Mouse (Mus musculus) forebrain, embryonic 11.5 days (tissue): Measurements from ENCODE around the gene Atl3. TPM values are rescaled to one million over a fixed set of nuclear protein-coding genes. Genes with fewer than 3 reads are reported as not detected.
A peak's percentile ranks its signal among the peaks of the same experiment; 100 is the strongest.
"Not testable (repeated sequence)": the region's sequence is repeated elsewhere in the genome, so short reads cannot be mapped to it uniquely, and the experiment has no call there.

Source experiments
- ATAC-seq: fragments of 200-750 bp; cut with Nextera tagmentation; replicated peaks from 2 replicates; pipeline ENCODE4 v1.8.0; 2017; ENCODE audit warnings: moderate TSS enrichment; ENCODE audit not compliant: low FRiP score
- DNase-seq: peaks from one replicate; pipeline ENCODE4 v3.0.0-alpha.2; 2017; ENCODE audit warnings: low spot score
- H3K27ac ChIP-seq: fragments of 300-500 bp; sonication (generic); 2 replicates; pipeline ENCODE4 v1.5.1; 2014; ENCODE audit warnings: low read depth, low read length
- H3K27me3 ChIP-seq: fragments of 300-500 bp; sonication (generic); 2 replicates; pipeline ENCODE4 v1.6.1; 2014; ENCODE audit warnings: mild to moderate bottlenecking, low read length, mixed read lengths; ENCODE audit not compliant: control insufficient read depth, insufficient read depth
- H3K36me3 ChIP-seq: fragments of 300-500 bp; sonication (generic); 2 replicates; pipeline ENCODE4 v1.6.1; 2014; ENCODE audit warnings: mild to moderate bottlenecking, low read length, moderate library complexity, mixed read lengths; ENCODE audit not compliant: control insufficient read depth, insufficient read depth
- H3K4me1 ChIP-seq: fragments of 300-500 bp; sonication (generic); replicated peaks from 2 replicates; pipeline ENCODE4 v1.6.1; 2014; ENCODE audit warnings: low read length, mixed read lengths; ENCODE audit not compliant: control insufficient read depth, insufficient read depth
- H3K4me2 ChIP-seq: fragments of 300-500 bp; sonication (generic); 2 replicates; pipeline ENCODE4 v1.6.1; 2014; ENCODE audit warnings: low read depth, mild to moderate bottlenecking, low read length, moderate library complexity, mixed read lengths; ENCODE audit not compliant: severe bottlenecking
- H3K4me3 ChIP-seq: fragments of 300-500 bp; sonication (generic); 2 replicates; pipeline ENCODE4 v1.5.1; 2014; ENCODE audit warnings: low read depth, low read length
- H3K9ac ChIP-seq: fragments of 300-500 bp; sonication (generic); 2 replicates; pipeline ENCODE4 v1.6.1; 2014; ENCODE audit warnings: low read length
- H3K9me3 ChIP-seq: fragments of 300-500 bp; sonication (generic); 2 replicates; pipeline ENCODE4 v1.6.1; 2016; ENCODE audit warnings: low read length, mixed read lengths; ENCODE audit not compliant: control insufficient read depth
- WGBS: fragments of 180-500 bp; shearing (Covaris S2); extraction: QIAGEN DNeasy Blood & Tissue Kit; methylation state at CpG from one replicate; pipeline ENCODE4 v1.1.7; 2014; 5-methylcytosine and 5-hydroxymethylcytosine counted together
- polyA plus RNA-seq: library from polyadenylated mRNA; unstranded; fragments of >200 nt; fragmentation: Nextera tagmentation; extraction: Ambion mirVana; gene quantifications from 2 replicates; pipeline ENCODE4 v1.2.1, GENCODE M21; 2014

The Atl3 gene
- polyA plus RNA-seq, 1 experiment from 2014 or later, result 10.3 TPM

DNA sequence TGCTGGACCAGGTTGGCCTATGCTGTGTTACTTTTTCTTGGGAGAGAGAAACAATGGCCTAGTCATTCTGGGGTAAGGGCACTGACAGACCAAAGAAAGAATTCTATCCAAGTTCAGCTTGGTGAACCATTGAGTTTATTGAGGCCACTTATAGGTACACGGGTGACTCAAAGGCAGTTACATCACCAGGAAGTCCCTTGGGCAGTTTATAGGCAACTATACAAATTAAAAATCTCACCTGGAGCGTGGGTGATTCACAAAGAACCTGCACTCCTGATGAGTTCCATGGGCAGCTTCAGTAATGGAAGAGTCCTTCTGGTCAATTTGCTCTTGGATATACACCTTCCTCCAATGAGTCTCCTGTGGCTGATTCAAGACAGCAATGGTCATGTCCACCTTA is 1.2 kb upstream of the Atl3 start:
- Histone ChIP-seq H3K9me3 (no peaks in the 10 kb centered on the region), H3K9ac (no peak overlapping the region), H3K4me1 (no peaks in the 10 kb centered on the region), H3K27ac (no peak overlapping the region), H3K36me3 (no peaks in the 10 kb centered on the region), H3K4me3 (no peak overlapping the region), H3K27me3 (no peaks in the 10 kb centered on the region), H3K4me2 (no peak overlapping the region)
- DNase-seq, result no peak
- no peak for ATAC-seq
- WGBS, result 96% methylated on average over 2 of the region's 2 CpGs

DNA sequence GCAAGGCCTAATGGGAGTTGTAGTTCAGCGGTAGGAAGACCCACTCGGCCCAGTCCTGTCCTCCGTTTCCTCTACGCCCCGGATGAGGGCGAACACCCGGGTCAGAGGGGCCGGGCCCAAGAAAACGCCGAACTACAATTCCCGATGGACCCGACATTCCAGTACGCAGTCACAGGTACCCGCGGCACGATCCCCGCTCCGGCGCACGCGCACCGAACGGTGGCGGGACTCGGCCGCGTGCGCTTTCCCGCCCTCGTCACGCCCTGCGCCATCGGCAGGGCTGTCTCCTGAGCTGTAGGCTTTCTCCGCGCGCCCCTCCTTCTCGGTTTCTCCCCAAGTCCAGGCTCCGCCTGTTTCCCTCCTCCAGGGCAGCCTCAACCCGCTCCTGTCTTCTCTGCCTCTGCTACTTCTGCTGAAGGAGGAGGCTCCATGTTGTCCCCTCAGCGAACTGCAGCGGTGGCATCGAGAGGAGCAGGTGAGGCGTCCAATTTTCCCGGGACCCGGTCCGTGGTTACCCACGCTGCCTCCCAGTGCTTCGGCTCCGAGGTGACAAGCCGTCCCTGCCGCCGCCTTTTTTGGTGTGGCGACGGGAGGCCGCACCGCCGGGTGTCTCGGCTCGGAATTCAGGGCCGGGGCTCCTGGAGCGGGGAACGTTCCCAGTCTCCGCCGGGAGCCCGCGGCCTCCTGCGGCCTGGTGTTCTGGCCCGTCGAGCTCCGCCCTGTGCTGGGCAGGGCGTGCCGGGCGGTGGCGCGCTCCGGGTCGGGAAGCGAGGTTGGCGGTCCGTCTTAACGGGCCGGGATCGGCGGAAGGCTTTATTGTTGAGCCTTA is 561 bp downstream of the Atl3 start:
- ATAC-seq (peak; percentile 98), DNase-seq (peak; percentile 95)
- Histone ChIP-seq H3K4me1 (no peaks in the 10 kb centered on the region), H3K27me3 (no peaks in the 10 kb centered on the region), H3K4me2 (peak overlapping the region; percentile 84), H3K9ac (peak overlapping the region; percentile 77), H3K4me3 (peak overlapping the region; percentile 57), H3K27ac (peak overlapping the region; percentile 78), H3K36me3 (no peaks in the 10 kb centered on the region), H3K9me3 (no peaks in the 10 kb centered on the region)
- WGBS, result under 1% methylated on average over 79 of the region's 84 CpGs

DNA sequence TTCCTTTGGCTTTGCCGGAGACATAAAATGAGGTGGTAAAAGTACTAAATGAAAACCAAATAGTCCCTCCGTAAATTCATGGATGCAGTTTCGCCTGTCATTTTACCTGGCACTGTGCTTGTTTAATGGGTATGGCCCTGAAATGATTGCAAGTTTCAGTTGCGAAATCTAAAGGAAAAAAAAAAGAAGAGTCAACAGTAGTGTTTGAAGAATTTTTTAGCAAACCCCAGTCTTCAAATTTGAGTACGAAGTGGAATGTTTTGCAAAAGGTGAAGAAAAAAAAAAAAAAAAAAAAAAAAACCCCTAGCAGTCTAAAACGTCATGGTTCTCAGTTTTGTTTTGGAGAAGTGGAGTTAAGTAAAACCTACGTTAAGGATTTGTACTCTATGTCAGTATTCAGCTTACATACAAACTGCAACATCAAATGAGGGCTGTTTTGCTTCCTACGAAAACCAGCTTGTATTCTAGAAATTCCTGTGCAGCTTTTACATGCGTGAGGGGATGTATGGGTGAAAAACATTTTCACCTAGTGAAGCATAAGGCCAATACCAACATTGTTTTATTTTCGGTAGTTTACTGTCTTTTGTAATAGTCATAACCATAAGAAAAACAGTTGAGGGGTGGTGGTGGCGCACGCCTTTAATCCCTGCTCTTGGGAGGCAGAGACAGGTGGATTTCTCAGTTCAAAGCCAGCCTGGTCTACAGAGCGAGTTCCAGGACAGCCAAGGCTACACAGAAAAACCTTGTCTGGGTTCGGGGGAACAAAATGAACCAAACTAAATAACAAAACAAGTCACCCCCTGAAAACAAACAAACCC is 1.6 kb downstream of the Atl3 start:
- no peak for ATAC-seq
- no peaks in the 10 kb centered on the region for H3K4me1 ChIP-seq
- peak overlapping the region; percentile 77; the same call in 1 of the 2 replicates for H3K9ac ChIP-seq
- WGBS, result 51% methylated on average over 14 of the region's 14 CpGs
- no peaks in the 10 kb centered on the region for H3K27me3 ChIP-seq
- H3K27ac ChIP-seq, result no peak overlapping the region
- H3K4me3 ChIP-seq, result peak overlapping the region; percentile 57
- H3K9me3 ChIP-seq, result no peaks in the 10 kb centered on the region
- peak overlapping the region; percentile 84 for H3K4me2 ChIP-seq
- DNase-seq, result no peak
- H3K36me3 ChIP-seq, result no peaks in the 10 kb centered on the region

DNA sequence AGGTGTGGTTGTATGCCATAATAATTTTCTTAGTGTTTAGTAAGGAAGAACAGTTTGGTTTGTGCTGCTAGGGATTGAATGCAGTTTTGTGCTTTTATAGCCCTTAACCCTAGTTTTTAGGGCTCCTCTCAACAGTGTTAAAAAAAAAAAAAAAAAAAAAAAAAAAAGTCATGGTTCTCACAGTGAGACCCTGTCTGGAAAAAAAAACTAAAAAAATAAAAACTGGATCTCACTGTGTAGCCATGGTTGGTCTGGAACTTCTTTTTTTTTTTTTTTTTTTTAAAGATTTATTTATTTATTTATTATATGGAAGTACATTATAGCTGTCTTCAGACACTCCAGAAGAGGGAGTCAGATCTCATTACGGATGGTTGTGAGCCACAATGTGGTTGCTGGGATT is 2.2 kb downstream of the Atl3 start:
- H3K9ac ChIP-seq, H3K4me3 ChIP-seq, H3K27ac ChIP-seq, H3K4me2 ChIP-seq, DNase-seq, H3K27me3 ChIP-seq, H3K36me3 ChIP-seq, H3K4me1 ChIP-seq, H3K9me3 ChIP-seq, ATAC-seq: not testable (repeated sequence)
- WGBS, result 88% methylated on average over 1 of the region's 1 CpGs

DNA sequence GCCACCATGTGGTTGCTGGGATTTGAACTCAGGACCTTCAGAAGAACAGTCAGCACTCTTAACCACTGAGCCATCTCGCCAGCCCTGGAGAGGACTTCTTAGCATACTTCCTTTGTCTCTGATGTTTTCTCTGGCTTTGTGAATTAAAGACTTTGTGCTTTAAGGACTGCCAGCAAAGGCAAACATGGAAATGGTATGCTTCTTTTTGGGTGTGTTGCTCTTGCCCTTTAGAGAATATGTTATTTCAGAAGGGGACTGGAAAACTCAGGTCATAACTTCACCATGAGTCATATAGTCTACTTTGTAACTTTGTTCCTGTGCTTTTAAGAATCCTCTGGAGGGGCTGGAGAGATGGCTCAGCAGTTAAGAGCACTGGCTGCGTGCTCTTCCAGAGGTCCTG is 5.0 kb downstream of the Atl3 start:
- no peaks in the 10 kb centered on the region for H3K9me3 ChIP-seq

DNA sequence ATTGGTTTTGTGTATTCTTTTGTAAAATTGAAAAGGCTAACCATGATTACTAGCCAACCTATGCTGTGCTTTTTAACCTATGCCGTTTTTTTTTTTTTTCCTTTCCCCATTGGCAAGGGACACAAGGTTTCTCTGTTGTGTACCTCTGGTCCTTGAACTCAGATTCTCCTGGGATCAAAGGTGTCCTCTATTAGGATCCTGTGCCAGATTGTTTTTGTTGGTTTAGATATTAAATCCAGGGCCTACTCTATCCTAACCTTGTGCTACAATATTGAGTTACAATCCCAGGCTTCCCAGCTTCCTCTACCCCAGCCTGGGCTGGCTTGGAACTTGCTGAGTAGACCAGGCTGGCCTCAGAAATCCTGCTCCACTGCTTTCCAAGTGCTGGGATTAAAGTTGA is 6.9 kb downstream of the Atl3 start:
- Histone ChIP-seq H3K4me2 (no peak overlapping the region), H3K27me3 (no peaks in the 10 kb centered on the region), H3K27ac (no peak overlapping the region), H3K4me1 (no peaks in the 10 kb centered on the region), H3K9ac (no peak overlapping the region), H3K9me3 (no peaks in the 10 kb centered on the region), H3K36me3 (no peaks in the 10 kb centered on the region), H3K4me3 (no peak overlapping the region)
- DNase-seq, result no peak
- WGBS, result 96% methylated on average over 1 of the region's 1 CpGs
- no peak for ATAC-seq

More for the DNA sequence above, 5.0 kb downstream of the Atl3 start:
- WGBS, result 86% methylated on average over 2 of the region's 2 CpGs
- no peak overlapping the region for H3K4me3 ChIP-seq
- no peaks in the 10 kb centered on the region for H3K4me1 ChIP-seq
- H3K27me3 ChIP-seq, result no peaks in the 10 kb centered on the region
- H3K36me3 ChIP-seq, result no peaks in the 10 kb centered on the region
- H3K4me2 ChIP-seq, result no peak overlapping the region
- ATAC-seq, result no peak
- H3K27ac ChIP-seq, result no peak overlapping the region
- no peak overlapping the region for H3K9ac ChIP-seq
- no peak for DNase-seq

DNA sequence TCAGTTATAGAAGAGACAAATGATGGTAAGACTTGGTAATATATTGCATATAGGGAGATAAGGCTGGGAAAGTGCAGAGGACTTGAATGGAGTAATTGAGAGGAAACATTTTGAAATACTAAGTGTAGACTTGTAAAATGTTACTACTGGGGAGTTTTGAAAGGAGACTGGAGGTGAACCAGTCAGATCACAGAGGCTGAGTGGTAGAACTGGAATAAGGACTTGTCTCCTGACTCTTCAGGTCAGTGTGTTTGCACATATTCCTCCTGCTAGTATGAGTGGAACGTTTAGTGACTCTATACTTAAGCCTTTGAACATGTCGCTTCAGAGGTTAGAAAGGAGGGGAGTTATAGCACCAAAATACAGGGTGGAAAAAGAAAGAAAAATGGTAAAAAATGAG is 8.6 kb downstream of the Atl3 start:
- DNase-seq, result no peak
- ATAC-seq, result no peak
- Histone ChIP-seq H3K9me3 (no peaks in the 10 kb centered on the region), H3K36me3 (no peaks in the 10 kb centered on the region), H3K4me2 (no peak overlapping the region), H3K27me3 (no peaks in the 10 kb centered on the region), H3K9ac (no peak overlapping the region), H3K4me1 (no peaks in the 10 kb centered on the region), H3K27ac (no peak overlapping the region), H3K4me3 (no peak overlapping the region)
- 91% methylated on average over 2 of the region's 2 CpGs for WGBS

DNA sequence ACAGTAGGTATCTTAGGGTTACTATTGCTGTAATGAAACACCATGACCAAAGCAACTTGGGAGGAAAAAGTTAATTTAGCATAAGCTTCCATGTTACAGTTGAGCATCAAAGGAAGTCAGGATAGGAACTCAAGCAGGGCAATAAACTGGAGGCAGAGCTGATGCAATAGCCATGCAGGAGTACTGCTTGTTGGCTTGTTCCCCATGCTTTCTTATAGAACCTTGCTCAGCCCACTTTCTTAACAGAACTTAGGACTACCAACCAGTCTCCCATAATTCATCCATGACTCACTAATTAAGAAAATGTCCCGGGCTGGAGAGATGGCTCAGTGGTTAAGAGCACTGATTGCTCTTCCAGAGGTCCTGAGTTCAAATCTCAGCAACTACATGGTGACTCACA is 12.5 kb downstream of the Atl3 start:
- no peaks in the 10 kb centered on the region for H3K36me3 ChIP-seq
- no peaks in the 10 kb centered on the region for H3K27me3 ChIP-seq
- H3K4me3 ChIP-seq, result no peak overlapping the region

More for the DNA sequence above, 12.5 kb downstream of the Atl3 start:
- Histone ChIP-seq H3K27ac (no peak overlapping the region), H3K9me3 (no peaks in the 10 kb centered on the region), H3K4me1 (no peaks in the 10 kb centered on the region), H3K4me2 (no peak overlapping the region), H3K9ac (no peak overlapping the region)
- DNase-seq, result no peak
- no peak for ATAC-seq
- WGBS, result 90% methylated on average over 1 of the region's 1 CpGs
